Mouse (Mus musculus): ENCODE measurements around the gene 1700037H04Rik.

DNA sequence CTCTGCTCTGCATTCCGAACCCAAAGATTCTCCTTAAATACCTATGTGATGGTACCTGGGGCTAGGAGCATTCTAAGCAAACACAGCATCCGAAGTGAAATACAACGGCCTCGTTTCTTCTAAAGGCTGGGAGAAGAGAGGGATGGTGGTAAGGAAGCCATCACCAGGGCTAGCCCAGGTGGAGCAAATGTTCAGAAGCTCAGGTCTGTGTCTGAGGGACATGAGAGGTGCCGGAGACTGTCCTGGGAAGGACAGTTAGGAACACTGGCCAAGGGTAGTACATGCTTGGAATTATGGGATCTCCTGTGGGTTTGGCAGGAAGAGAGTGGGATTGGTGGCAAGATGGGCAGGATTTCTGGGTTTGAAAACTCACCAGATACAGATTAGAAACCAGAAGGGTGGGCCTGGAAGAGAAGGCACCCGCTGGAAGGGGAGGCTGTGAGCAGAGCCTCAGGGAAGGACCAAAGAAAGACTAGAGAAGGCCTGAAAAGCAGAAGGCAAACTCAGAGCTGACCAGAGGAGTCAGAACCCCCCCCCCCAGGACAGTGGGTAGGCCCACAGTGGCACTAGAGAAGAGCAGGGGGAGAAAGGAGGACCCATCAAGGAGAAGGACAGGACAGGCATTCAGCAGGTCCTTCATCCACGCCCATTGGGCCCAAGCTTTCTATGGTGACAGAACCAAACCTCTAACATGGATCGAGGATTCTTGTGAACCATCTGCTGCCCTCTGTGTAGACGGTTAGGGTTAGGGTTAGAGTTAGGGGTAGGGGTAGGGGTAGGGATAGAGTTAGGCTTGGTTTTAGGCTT, 34.5 kb downstream of the 1700037H04Rik start:
- TF ChIP-seq CTCF (IDR thresholded peaks at IDR 0.05; ENCODE audit: insufficient read depth, low read length) (no peak), POLR2A (IDR thresholded peaks at IDR 0.05; ENCODE audit: borderline replicate concordance, extremely low read depth, low read depth, low read length) (no peak)

Data from lung, adult 2 months (tissue).